Mouse (Mus musculus) MEL (cell line): ENCODE data around the gene Shisa4. TPM values are rescaled to one million over a fixed set of nuclear protein-coding genes. Genes with fewer than 3 reads are reported as not detected.
A peak's percentile ranks its signal among the peaks of the same experiment; 100 is the strongest.

Experiments used
- DNase-seq: peaks from one replicate; pipeline ENCODE4 v3.0.0; 2011; ENCODE audit warnings: low read depth, low spot score
- H3K27ac ChIP-seq: 2 replicates; pipeline ENCODE4 v1.5.1; 2012; ENCODE audit warnings: low read depth, mild to moderate bottlenecking, control low read depth, low read length, moderate library complexity; ENCODE audit not compliant: control insufficient read depth
- H3K27me3 ChIP-seq, 2 experiments: fragments of 150-350 bp in 1 of 2; sonication (generic) in 1 of 2; 2 replicates each; pipeline ENCODE4 v1.6.1; 2012; ENCODE audit warnings: low read length in 2 of 2, mild to moderate bottlenecking in 2 of 2, improper control_type of control experiment in 1 of 2, moderate library complexity in 1 of 2; ENCODE audit not compliant: insufficient read depth in 2 of 2, control insufficient read depth in 1 of 2
- H3K36me3 ChIP-seq, 2 experiments: 2 replicates each; pipeline ENCODE4 v1.6.1; 2012 to 2014; ENCODE audit warnings: low read length in 2 of 2, improper control_type of control experiment in 1 of 2, inconsistent platforms in 1 of 2, mild to moderate bottlenecking in 1 of 2; ENCODE audit not compliant: insufficient read depth in 2 of 2, control insufficient read depth in 1 of 2
- H3K4me1 ChIP-seq, 2 experiments: fragments of 150-350 bp in 1 of 2; sonication (generic) in 1 of 2; 2 replicates each; pipeline ENCODE4 v1.6.1; 2012; ENCODE audit warnings: low read length in 2 of 2, improper control_type of control experiment in 1 of 2, mild to moderate bottlenecking in 1 of 2; ENCODE audit not compliant: insufficient read depth in 2 of 2, control insufficient read depth in 1 of 2
- H3K4me3 ChIP-seq, 2 experiments: fragments of 150-350 bp in 1 of 2; sonication (generic) in 1 of 2; 2 replicates each; pipeline ENCODE4 v1.5.1; 2012; ENCODE audit warnings: low read depth in 2 of 2, low read length in 2 of 2, mild to moderate bottlenecking in 2 of 2, moderate library complexity in 2 of 2, control low read depth in 1 of 2, improper control_type of control experiment in 1 of 2; ENCODE audit not compliant: control insufficient read depth in 1 of 2, insufficient read depth in 1 of 2
- H3K79me2 ChIP-seq: 2 replicates; pipeline ENCODE4 v1.6.1; 2012; ENCODE audit warnings: mild to moderate bottlenecking, low read length, moderate library complexity; ENCODE audit not compliant: control insufficient read depth, poor library complexity, insufficient read depth
- H3K9ac ChIP-seq: 2 replicates; pipeline ENCODE4 v1.6.1; 2012; ENCODE audit warnings: low read depth, mild to moderate bottlenecking, control low read depth, low read length, moderate library complexity; ENCODE audit not compliant: control insufficient read depth, poor library complexity, severe bottlenecking
- H3K9me3 ChIP-seq: fragments of 150-350 bp; sonication (generic); replicated peaks from 2 replicates; pipeline ENCODE4 v1.6.1; 2012; ENCODE audit warnings: mild to moderate bottlenecking, low read length, improper control_type of control experiment, moderate library complexity; ENCODE audit not compliant: insufficient read depth
- CHD1 ChIP-seq: IDR thresholded peaks from 2 replicates; pipeline ENCODE4 v1.6.1; 2012; ENCODE audit warnings: low read depth, mild to moderate bottlenecking, inconsistent platforms, low read length, improper control_type of control experiment
- CTCF ChIP-seq, 3 experiments: IDR thresholded peaks in 2 of 3; conservative IDR thresholded peaks in 1 of 3; 2 replicates each; pipeline ENCODE4 v1.5.1; 2011 to 2012; ENCODE audit warnings: low read length in 3 of 3, low read depth in 2 of 3, mild to moderate bottlenecking in 2 of 3, improper control_type of control experiment in 1 of 3, inconsistent platforms in 1 of 3, mixed read lengths in 1 of 3, moderate library complexity in 1 of 3; ENCODE audit not compliant: control insufficient read depth in 1 of 3, insufficient read depth in 1 of 3, poor library complexity in 1 of 3, severe bottlenecking in 1 of 3
- EP300 ChIP-seq, 2 experiments: IDR thresholded peaks; 2 replicates each; pipeline ENCODE4 v1.6.1; 2011; ENCODE audit warnings: improper control_type of control experiment in 2 of 2, low read length in 2 of 2, low read depth in 1 of 2, mild to moderate bottlenecking in 1 of 2
- GABPA ChIP-seq: IDR thresholded peaks from 2 replicates; pipeline ENCODE4 v1.6.1; 2012; ENCODE audit warnings: low read depth, mild to moderate bottlenecking, inconsistent platforms, low read length, improper control_type of control experiment, moderate library complexity
- HCFC1 ChIP-seq: IDR thresholded peaks from 2 replicates; pipeline ENCODE4 v1.6.1; 2012; ENCODE audit warnings: low read depth, mild to moderate bottlenecking, inconsistent platforms, low read length, improper control_type of control experiment, moderate library complexity
- JUND ChIP-seq: IDR thresholded peaks from 2 replicates; pipeline ENCODE4 v1.6.1; 2011; ENCODE audit warnings: low read depth, mild to moderate bottlenecking, improper control_type of control experiment, low read length
- KAT2A ChIP-seq: conservative IDR thresholded peaks from 2 replicates; pipeline ENCODE4 v1.6.1; 2012; ENCODE audit warnings: low read depth, low read length, improper control_type of control experiment, inconsistent platforms
- MAX ChIP-seq: IDR thresholded peaks from 2 replicates; pipeline ENCODE4 v1.6.1; 2011; ENCODE audit warnings: low read length, improper control_type of control experiment
- MEF2A ChIP-seq: IDR thresholded peaks from 2 replicates; pipeline ENCODE4 v1.6.1; 2014; ENCODE audit warnings: low read depth, mild to moderate bottlenecking, inconsistent platforms, low read length, improper control_type of control experiment; ENCODE audit not compliant: poor library complexity, insufficient replicate concordance, severe bottlenecking; ENCODE audit errors: extremely low read depth
- MXI1 ChIP-seq: IDR thresholded peaks from 2 replicates; pipeline ENCODE4 v1.6.1; 2011; ENCODE audit warnings: mild to moderate bottlenecking, low read depth, low read length, improper control_type of control experiment
- NRF1 ChIP-seq: IDR thresholded peaks from 2 replicates; pipeline ENCODE4 v1.6.1; 2014; ENCODE audit warnings: low read depth, mild to moderate bottlenecking, inconsistent platforms, low read length, improper control_type of control experiment, moderate library complexity; ENCODE audit not compliant: poor library complexity, insufficient read depth, severe bottlenecking
- RAD21 ChIP-seq: IDR thresholded peaks from 2 replicates; pipeline ENCODE4 v1.6.1; 2011; ENCODE audit warnings: mild to moderate bottlenecking, low read depth, low read length, improper control_type of control experiment
- RCOR1 ChIP-seq: IDR thresholded peaks from 2 replicates; pipeline ENCODE4 v1.6.1; 2012; ENCODE audit warnings: low read depth, mild to moderate bottlenecking, inconsistent platforms, low read length, improper control_type of control experiment
- TBP ChIP-seq: IDR thresholded peaks from 2 replicates; pipeline ENCODE4 v1.8.0; 2011; ENCODE audit warnings: low read depth, low read length, improper control_type of control experiment
- TCF12 ChIP-seq: IDR thresholded peaks from 2 replicates; pipeline ENCODE4 v1.6.1; 2014; ENCODE audit warnings: low read depth, mild to moderate bottlenecking, inconsistent platforms, low read length, improper control_type of control experiment, moderate library complexity
- UBTF ChIP-seq: IDR thresholded peaks from 2 replicates; pipeline ENCODE4 v1.6.1; 2012; ENCODE audit warnings: low read depth, mild to moderate bottlenecking, inconsistent platforms, low read length, improper control_type of control experiment, moderate library complexity, borderline replicate concordance; ENCODE audit not compliant: insufficient read depth
- ZNF384 ChIP-seq: IDR thresholded peaks from 2 replicates; pipeline ENCODE4 v1.6.1; 2012; ENCODE audit warnings: low read depth, mild to moderate bottlenecking, inconsistent platforms, low read length, improper control_type of control experiment
- polyA plus RNA-seq, 2 experiments: library from polyadenylated mRNA; stranded (reverse) in 1 of 2; unstranded in 1 of 2; fragments of >175 nt in 1 of 2; fragments of >200 nt in 1 of 2; gene quantifications; 2 replicates each; pipeline versions ENCODE4 v1.2.1 to v1.2.4; 2012; ENCODE audit warnings: low replicate concordance in 2 of 2, low read depth in 1 of 2; ENCODE audit not compliant: insufficient read length in 2 of 2, insufficient read depth in 1 of 2, missing spikeins in 1 of 2
- total RNA-seq: library from RNA; depleted of rRNA; stranded (reverse); fragments of 300-350 nt; gene quantifications from 2 replicates; pipeline ENCODE4 v1.2.3, GENCODE M21; 2012

Shisa4 gene
- total and polyA plus RNA-seq, 3 experiments, result not detected

DNA sequence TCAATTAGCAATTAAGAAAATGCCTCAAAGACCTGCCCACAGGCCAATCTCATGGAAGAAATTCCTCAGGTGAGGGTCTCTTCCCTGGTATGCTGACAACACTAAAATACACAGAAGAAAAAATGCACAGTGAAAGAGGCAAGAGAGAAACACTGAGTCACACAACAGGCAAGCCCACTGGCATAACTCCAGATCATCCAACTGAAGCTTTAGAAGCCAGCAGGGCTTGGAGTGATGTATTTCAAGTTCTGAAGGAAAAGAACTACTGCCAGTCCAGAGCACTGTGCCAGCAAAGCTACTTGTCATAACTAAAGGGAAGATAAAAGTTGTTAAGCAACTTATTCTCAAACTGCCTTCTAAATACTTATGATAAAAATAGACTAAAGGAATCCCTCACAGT, 39.0 kb upstream of the Shisa4 start:
- H3K27me3 ChIP-seq, result no peaks in the 10 kb centered on the region
- H3K9ac ChIP-seq, result no peak overlapping the region
- TF ChIP-seq MAX (no peak), NRF1 (no peak), RAD21 (no peak), TCF12 (no peak), JUND (no peak), CHD1 (no peak), HCFC1 (no peak), EP300 (IDR thresholded peaks at IDR 0.05; ENCODE audit: low read depth in 1 of 2, low read length in 2 of 2) (no peak), ZNF384 (no peak), GABPA (no peak), KAT2A (no peak), TBP (no peak)
- H3K79me2 ChIP-seq, result no peaks in the 10 kb centered on the region
- no peak overlapping the region for H3K27ac ChIP-seq
- no peak overlapping the region for H3K4me3 ChIP-seq
- no peaks in the 10 kb centered on the region for H3K9me3 ChIP-seq
- DNase-seq, result no peak
- H3K36me3 ChIP-seq, result peaks cover 0 to 33% of the 10 kb centered on the region in 2 experiments; a peak in 2 of 4 replicates
- H3K4me1 ChIP-seq, result no peaks in the 10 kb centered on the region

- Histone ChIP-seq H3K9ac (no peak overlapping the region), H3K9me3 (no peaks in the 10 kb centered on the region), H3K79me2 (no peaks in the 10 kb centered on the region), H3K4me1 (no peaks in the 10 kb centered on the region), H3K27ac (no peak overlapping the region), H3K36me3 (peaks cover 0 to 22% of the 10 kb centered on the region in 2 experiments; a peak in 2 of 4 replicates), H3K27me3 (no peaks in the 10 kb centered on the region), H3K4me3 (no peak overlapping the region)
- no peak for DNase-seq
- TF ChIP-seq CTCF (IDR thresholded peaks at IDR 0.05 in 2 of 3, conservative IDR thresholded peaks at IDR 0.05 in 1 of 3; ENCODE audit: control insufficient read depth in 1 of 3, insufficient read depth in 1 of 3, low read depth in 2 of 3, low read length in 3 of 3, poor library complexity in 1 of 3, severe bottlenecking in 1 of 3), result no peak
Measured at GRCm38 (mm10) chr1:135412130-135412529, 37.1 kb upstream of the Shisa4 start.

DNA sequence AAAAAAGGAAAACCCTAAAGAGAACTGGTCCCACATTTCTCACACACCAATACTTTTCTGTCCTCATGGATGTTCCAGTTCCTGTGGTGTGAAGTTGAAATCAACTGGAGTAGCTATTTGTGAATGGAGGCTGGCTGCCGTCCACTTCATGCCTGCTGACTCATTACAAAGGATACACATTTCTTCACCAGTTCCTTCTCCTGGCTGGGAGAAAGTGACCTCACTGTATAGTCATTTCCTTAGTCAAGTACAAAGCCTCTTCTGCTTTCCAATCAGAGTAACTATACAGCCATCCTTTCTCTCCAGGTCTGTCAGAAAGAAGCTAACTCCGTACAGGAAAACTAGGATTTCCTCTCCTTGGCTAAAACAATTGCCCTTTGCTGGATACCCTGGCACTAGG, 35.9 kb upstream of the Shisa4 start:
- peaks cover 0 to 15% of the 10 kb centered on the region in 2 experiments; a peak in 2 of 4 replicates for H3K36me3 ChIP-seq
- no peaks in the 10 kb centered on the region for H3K79me2 ChIP-seq
- peak; percentile 16 for DNase-seq
- H3K4me1 ChIP-seq, result no peaks in the 10 kb centered on the region
- H3K27ac ChIP-seq, result no peak overlapping the region
- H3K27me3 ChIP-seq, result no peaks in the 10 kb centered on the region
- no peak for TF ChIP-seq RCOR1
- TF ChIP-seq MEF2A, result no peak
- no peak for TF ChIP-seq MXI1
- TF ChIP-seq ZNF384, result no peak
- TF ChIP-seq UBTF, result no peak
- TF ChIP-seq, all 39 proteins: peak for 0
- H3K9me3 ChIP-seq, result no peaks in the 10 kb centered on the region
- H3K9ac ChIP-seq, result no peak overlapping the region
- H3K4me3 ChIP-seq, result no peak overlapping the region
